Mouse (Mus musculus): ENCODE results near the gene Fmnl2.

DNA sequence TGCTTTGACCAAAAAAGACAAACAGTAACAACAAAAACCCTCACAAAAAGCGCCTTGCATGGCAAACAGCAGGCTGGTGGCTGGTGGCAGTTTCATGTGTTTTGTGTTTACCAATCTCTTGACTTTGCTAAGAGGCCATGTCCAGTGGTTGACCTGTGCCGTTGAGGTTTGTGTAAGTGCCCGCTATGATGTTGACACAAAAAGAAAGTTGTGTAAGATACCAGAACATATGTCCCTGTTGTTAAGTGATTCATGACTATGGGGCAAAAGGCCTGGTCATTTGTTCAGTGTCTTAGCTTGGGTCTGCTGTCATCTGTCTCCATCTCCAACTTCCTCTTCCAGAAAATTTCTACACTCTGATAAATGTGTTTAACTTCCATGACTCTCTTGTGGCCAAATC lies 67.4 kb downstream of the Fmnl2 start:
- TF ChIP-seq POLR2A (IDR thresholded peaks at IDR 0.05; ENCODE audit: control insufficient read depth, low read depth, low read length) (no peak), CTCF (IDR thresholded peaks at IDR 0.05; ENCODE audit: control insufficient read depth, insufficient read depth, insufficient replicate concordance, low read depth, low read length) (no peak)

Measured in testis, adult 2 months (tissue).